Mouse (Mus musculus) urinary bladder, adult 2 months (tissue): ENCODE results near the gene Flnc. TPM values are rescaled to one million over a fixed set of nuclear protein-coding genes. Genes with fewer than 3 reads are reported as not detected.
"Not testable (repeated sequence)": the region's sequence is repeated elsewhere in the genome, so short reads cannot be mapped to it uniquely, and the experiment has no call there.

Experiments used
- DNase-seq: peaks from one replicate; pipeline ENCODE4 v3.0.0; 2022; ENCODE audit warnings: low spot score
- polyA plus RNA-seq: library from polyadenylated mRNA; depleted of rRNA; stranded (reverse); fragments of >200 nt; gene quantifications from 2 replicates; pipeline ENCODE4 v1.2.3, GENCODE M21; 2012; rRNA removed

Gene Flnc
- polyA plus RNA-seq = 40.8 and 75.6 TPM in 2 replicates

GRCm38 (mm10) chr6:29433038-29433803 lies at the start of gene Flnc:
Gene Flnc, plus strand, starts transcription at chr6:29433256.
- DNase-seq = peak; percentile 58

GRCm38 (mm10) chr6:29388052-29388518 lies 45.0 kb upstream of the Flnc start, which contains the start of gene Opn1sw:
Gene Opn1sw, minus strand, starts transcription at chr6:29388468.
- DNase-seq = no peak

- peak; percentile 69 for DNase-seq
Measured at GRCm38 (mm10) chr6:29388606-29389080, 44.4 kb upstream of the Flnc start.

- no peak for DNase-seq
Measured at GRCm38 (mm10) chr6:29389425-29389824, 43.6 kb upstream of the Flnc start.

- DNase-seq = not testable (repeated sequence)
Measured at GRCm38 (mm10) chr6:29390500-29390899, 42.6 kb upstream of the Flnc start.

GRCm38 (mm10) chr6:29391241-29391640 lies 41.8 kb upstream of the Flnc start:
- DNase-seq = not testable (repeated sequence)

GRCm38 (mm10) chr6:29391802-29392201 lies 41.3 kb upstream of the Flnc start:
- DNase-seq = no peak

GRCm38 (mm10) chr6:29394286-29394685 lies 38.8 kb upstream of the Flnc start:
- no peak for DNase-seq

- DNase-seq = peak; percentile 65
Measured at GRCm38 (mm10) chr6:29395910-29396713, 36.9 kb upstream of the Flnc start, which contains the start of gene Ccdc136. Gene Ccdc136, plus strand, starts transcription at chr6:29396309.

GRCm38 (mm10) chr6:29396714-29397540 lies 36.1 kb upstream of the Flnc start:
- no peak for DNase-seq

GRCm38 (mm10) chr6:29397575-29397974 lies 35.5 kb upstream of the Flnc start:
- DNase-seq = no peak

- no peak for DNase-seq
Measured at GRCm38 (mm10) chr6:29399851-29400250, 33.2 kb upstream of the Flnc start.

GRCm38 (mm10) chr6:29402693-29403342 lies 30.2 kb upstream of the Flnc start:
- DNase-seq = no peak

- DNase-seq = no peak
Measured at GRCm38 (mm10) chr6:29406412-29406811, 26.6 kb upstream of the Flnc start.

GRCm38 (mm10) chr6:29415446-29415845 lies 17.6 kb upstream of the Flnc start:
- DNase-seq = no peak

- DNase-seq = no peak
Measured at GRCm38 (mm10) chr6:29420596-29420995, 12.5 kb upstream of the Flnc start.

- no peak for DNase-seq
Measured at GRCm38 (mm10) chr6:29425118-29425517, 7.9 kb upstream of the Flnc start.

GRCm38 (mm10) chr6:29426331-29426730 lies 6.7 kb upstream of the Flnc start:
- no peak for DNase-seq

GRCm38 (mm10) chr6:29428171-29428570 lies 4.9 kb upstream of the Flnc start:
- no peak for DNase-seq

GRCm38 (mm10) chr6:29430681-29431420 lies 2.2 kb upstream of the Flnc start:
- no peak for DNase-seq
